In genomic region chr9:88030509-88031148, GRCm38 (mm10) we compare ENCODE assay signal across 19 mouse cellular contexts.
DNase-seq lines count a peak whose midpoint lies in the region; ATAC-seq and TF ChIP-seq lines count a peak whose summit lies in the region.
"Had no signal": no experiment of that assay in that cellular context is flagged by ENCODE, and none has a peak within 500 bp of the region (broad histone marks: within the 10 kb centered on the region; RNA-seq: fewer than 3 reads in every experiment).

No protein-coding gene starts in this region.

- TF ChIP-seq POLR2A in limb, embryonic 14.5 days (IDR thresholded peaks at IDR 0.05; ENCODE audit: borderline replicate concordance, extremely low read depth, insufficient read depth, insufficient read length) = no peak

- H3K27me3 ChIP-seq in forebrain, embryonic 16.5 days (replicated peaks; ENCODE audit: control insufficient read depth, insufficient read depth, low read length) = no peaks in the 10 kb centered on the region
- H3K27me3 ChIP-seq in forebrain, embryonic 11.5 days (ENCODE audit: control insufficient read depth, insufficient read depth, low read length) = no peaks in the 10 kb centered on the region
- H3K27me3 ChIP-seq in kidney, postnatal 0 days (ENCODE audit: insufficient read depth, low read length) = no peaks in the 10 kb centered on the region
- H3K27me3 ChIP-seq in limb, embryonic 14.5 days (ENCODE audit: control insufficient read depth, insufficient read depth, low read length) = no peaks in the 10 kb centered on the region
- H3K27me3 ChIP-seq: embryonic facial prominence, embryonic 13.5 days; forebrain, embryonic 15.5 days; hindbrain, embryonic 15.5 days; neural tube, embryonic 13.5 days had no signal

- peak; percentile 43; the same call in 1 of the 2 replicates for ATAC-seq in forebrain, embryonic 16.5 days
- ATAC-seq in forebrain, embryonic 11.5 days (replicated peaks; ENCODE audit: low FRiP score) = no peak
- peak; percentile 40; the same call in 1 of the 2 replicates for ATAC-seq in kidney, postnatal 0 days (replicated peaks; ENCODE audit: low FRiP score, low read depth)
- ATAC-seq in limb, embryonic 14.5 days (ENCODE audit: low FRiP score, low read depth) = peak; percentile 73; the same call in 1 of the 2 replicates
- ATAC-seq: forebrain, embryonic 15.5 days had no signal

- TF ChIP-seq CTCF in kidney, postnatal 0 days (IDR thresholded peaks at IDR 0.05; ENCODE audit: low read depth) = no peak

- H3K4me2 ChIP-seq in forebrain, embryonic 16.5 days (ENCODE audit: low read length) = no peak overlapping the region
- H3K4me2 ChIP-seq in forebrain, embryonic 11.5 days (ENCODE audit: low read depth, low read length, severe bottlenecking) = no peak overlapping the region
- H3K4me2 ChIP-seq in kidney, postnatal 0 days (ENCODE audit: low read length) = no peak overlapping the region
- no peak overlapping the region for H3K4me2 ChIP-seq in limb, embryonic 14.5 days (replicated peaks; ENCODE audit: low read depth, low read length, severe bottlenecking)
- H3K4me2 ChIP-seq: embryonic facial prominence, embryonic 13.5 days; forebrain, embryonic 15.5 days; hindbrain, embryonic 15.5 days; neural tube, embryonic 13.5 days had no signal

- H3K4me3 ChIP-seq in forebrain, embryonic 16.5 days (replicated peaks; ENCODE audit: low read length) = no peak overlapping the region
- H3K4me3 ChIP-seq in forebrain, embryonic 11.5 days (ENCODE audit: low read depth, low read length) = no peak overlapping the region
- no peak overlapping the region for H3K4me3 ChIP-seq in kidney, postnatal 0 days (replicated peaks; ENCODE audit: low read depth, low read length)
- no peak overlapping the region for H3K4me3 ChIP-seq in limb, embryonic 14.5 days (replicated peaks; ENCODE audit: low read length)
- H3K4me3 ChIP-seq: embryonic facial prominence, embryonic 13.5 days; forebrain, embryonic 15.5 days; hindbrain, embryonic 15.5 days; midbrain, embryonic 10.5 days; neural tube, embryonic 13.5 days had no signal

- no peak overlapping the region for H3K9ac ChIP-seq in forebrain, embryonic 16.5 days (replicated peaks; ENCODE audit: low read depth, low read length)
- H3K9ac ChIP-seq in forebrain, embryonic 11.5 days (ENCODE audit: low read length) = no peak overlapping the region
- H3K9ac ChIP-seq in kidney, postnatal 0 days (ENCODE audit: low read depth, low read length) = no peak overlapping the region
- H3K9ac ChIP-seq in limb, embryonic 14.5 days (ENCODE audit: low read depth, low read length, severe bottlenecking) = no peak overlapping the region
- H3K9ac ChIP-seq: embryonic facial prominence, embryonic 13.5 days; forebrain, embryonic 15.5 days; hindbrain, embryonic 15.5 days; liver, embryonic 14.5 days; neural tube, embryonic 13.5 days had no signal

- H3K4me1 ChIP-seq in forebrain, embryonic 16.5 days (replicated peaks; ENCODE audit: control insufficient read depth, insufficient read depth, low read length) = no peaks in the 10 kb centered on the region
- H3K4me1 ChIP-seq in forebrain, embryonic 11.5 days (replicated peaks; ENCODE audit: control insufficient read depth, insufficient read depth, low read length) = no peaks in the 10 kb centered on the region
- no peaks in the 10 kb centered on the region for H3K4me1 ChIP-seq in kidney, postnatal 0 days (replicated peaks; ENCODE audit: insufficient read depth, low read length)
- 0 out of 2 replicates have a peak, but pooled peaks cover 2% of the 10 kb centered on the region for H3K4me1 ChIP-seq in limb, embryonic 14.5 days (ENCODE audit: control insufficient read depth, insufficient read depth, low read length)
- H3K4me1 ChIP-seq: embryonic facial prominence, embryonic 13.5 days; forebrain, embryonic 15.5 days; hindbrain, embryonic 15.5 days; midbrain, embryonic 10.5 days; neural tube, embryonic 13.5 days had no signal

- 83% methylated on average over 6 of the region's 6 CpGs for WGBS in forebrain, embryonic 16.5 days
- WGBS in forebrain, embryonic 11.5 days = 87% methylated on average over 6 of the region's 6 CpGs
- 47% methylated on average over 6 of the region's 6 CpGs for WGBS in kidney, postnatal 0 days
- WGBS in limb, embryonic 14.5 days = 84% methylated on average over 6 of the region's 6 CpGs

- no peak for DNase-seq in forebrain, embryonic 11.5 days (ENCODE audit: low spot score)
- peak; percentile 62 for DNase-seq in kidney, postnatal 0 days (ENCODE audit: low spot score)
- DNase-seq in kidney, postnatal 36 days = no peak
- peak; percentile 37 for DNase-seq in layer of hippocampus, adult 11-12 months (ENCODE audit: low spot score)
- DNase-seq in limb, embryonic 14.5 days (ENCODE audit: low spot score) = no peak
- no peak for DNase-seq in embryo, embryonic 10 days (ENCODE audit: low spot score)
- no peak for DNase-seq in heart, postnatal 10 days
- DNase-seq: cerebellum, postnatal 10 days; heart, adult 11 months; kidney, adult 8-10 months; lung, postnatal 14 days; thymus, postnatal 36 days had no signal

- intact Hi-C loops in heart, postnatal 10 days (cut with DNase I) = no loop called here

- no peaks in the 10 kb centered on the region for H3K36me3 ChIP-seq in forebrain, embryonic 16.5 days (ENCODE audit: control insufficient read depth, insufficient read depth)
- H3K36me3 ChIP-seq in forebrain, embryonic 11.5 days (ENCODE audit: control insufficient read depth, insufficient read depth, low read length) = no peaks in the 10 kb centered on the region
- H3K36me3 ChIP-seq in kidney, postnatal 0 days (ENCODE audit: insufficient read depth, low read length) = no peaks in the 10 kb centered on the region
- H3K36me3 ChIP-seq in limb, embryonic 14.5 days (ENCODE audit: control insufficient read depth, insufficient read depth, low read length) = no peaks in the 10 kb centered on the region
- H3K36me3 ChIP-seq: embryonic facial prominence, embryonic 13.5 days; forebrain, embryonic 15.5 days; hindbrain, embryonic 15.5 days; midbrain, embryonic 10.5 days; neural tube, embryonic 13.5 days had no signal

- no peaks in the 10 kb centered on the region for H3K9me3 ChIP-seq in forebrain, embryonic 16.5 days (ENCODE audit: control insufficient read depth, low read length)
- H3K9me3 ChIP-seq in forebrain, embryonic 11.5 days (ENCODE audit: control insufficient read depth, low read length) = no peaks in the 10 kb centered on the region
- H3K9me3 ChIP-seq in kidney, postnatal 0 days (replicated peaks; ENCODE audit: low read length) = no peaks in the 10 kb centered on the region
- H3K9me3 ChIP-seq in limb, embryonic 14.5 days (ENCODE audit: control insufficient read depth, low read length) = no peaks in the 10 kb centered on the region
- H3K9me3 ChIP-seq: embryonic facial prominence, embryonic 13.5 days; forebrain, embryonic 15.5 days; hindbrain, embryonic 15.5 days; midbrain, embryonic 10.5 days; neural tube, embryonic 13.5 days had no signal

- no peak overlapping the region for H3K27ac ChIP-seq in forebrain, embryonic 16.5 days (ENCODE audit: low read length)
- H3K27ac ChIP-seq in forebrain, embryonic 11.5 days (ENCODE audit: low read depth, low read length) = no peak overlapping the region
- no peak overlapping the region for H3K27ac ChIP-seq in kidney, postnatal 0 days
- no peak overlapping the region for H3K27ac ChIP-seq in limb, embryonic 14.5 days (replicated peaks; ENCODE audit: low read depth, low read length)
- H3K27ac ChIP-seq: embryonic facial prominence, embryonic 13.5 days; forebrain, embryonic 15.5 days; hindbrain, embryonic 15.5 days; liver, embryonic 14.5 days; midbrain, embryonic 10.5 days; neural tube, embryonic 13.5 days had no signal

Comparison
In these comparisons a context has a peak if more than half of its experiments do, and no peak if none do; other contexts are left out.
1. DNase-seq: peak in kidney, postnatal 0 days (single experiment) and layer of hippocampus, adult 11-12 months (single experiment); none in forebrain, embryonic 11.5 days (single experiment), kidney, postnatal 36 days (0 of 2), limb, embryonic 14.5 days (single experiment), embryo, embryonic 10 days (single experiment) and heart, postnatal 10 days (0 of 2).